Mouse (Mus musculus) G1E (cell line): ENCODE results near the gene Tcp11l2. TPM values are rescaled to one million over a fixed set of nuclear protein-coding genes. Genes with fewer than 3 reads are reported as not detected.

Experiments
- ATAC-seq: 2 replicates; pipeline ENCODE4 v1.8.0; 2016; ENCODE audit warnings: mild to moderate bottlenecking; ENCODE audit not compliant: insufficient number of reproducible peaks, poor library complexity, low FRiP score, severe bottlenecking; ENCODE audit errors: extremely low read depth
- DNase-seq: peaks from one replicate; pipeline ENCODE4 v3.0.0; 2012; ENCODE audit warnings: low spot score
- H3K27me3 ChIP-seq: 2 replicates; pipeline ENCODE4 v1.6.1; 2012; ENCODE audit warnings: mild to moderate bottlenecking, low read length, inconsistent platforms; ENCODE audit not compliant: insufficient read depth
- H3K36me3 ChIP-seq: replicated peaks from 2 replicates; pipeline ENCODE3; 2012; ENCODE audit warnings: mild to moderate bottlenecking, inconsistent platforms
- H3K4me1 ChIP-seq: 2 replicates; pipeline ENCODE4 v1.6.1; 2012; ENCODE audit warnings: low read depth, low read length, inconsistent platforms, mixed read lengths; ENCODE audit not compliant: insufficient read depth
- H3K4me3 ChIP-seq: 2 replicates; pipeline ENCODE4 v1.5.1; 2012; ENCODE audit warnings: low read depth, mild to moderate bottlenecking, inconsistent platforms, low read length, moderate library complexity, mixed read lengths
- H3K9me3 ChIP-seq: replicated peaks from 2 replicates; pipeline ENCODE4 v1.6.1; 2012; ENCODE audit warnings: inconsistent platforms
- CTCF ChIP-seq: IDR thresholded peaks from 2 replicates; pipeline ENCODE4 v1.5.1; 2012; ENCODE audit warnings: low read depth, low read length, inconsistent platforms, mixed read lengths
- GATA1 ChIP-seq: IDR thresholded peaks from 2 replicates; pipeline ENCODE4 v1.6.1; 2012; ENCODE audit warnings: borderline replicate concordance, low read length, inconsistent platforms, mixed read lengths
- GATA2 ChIP-seq: IDR thresholded peaks from 2 replicates; pipeline ENCODE4 v1.6.1; 2012; ENCODE audit warnings: low read depth, low read length, inconsistent platforms, borderline replicate concordance
- POLR2AphosphoS5 ChIP-seq: IDR thresholded peaks from 2 replicates; pipeline ENCODE4 v1.6.1; 2012; ENCODE audit warnings: low read depth, low read length, inconsistent platforms; ENCODE audit not compliant: insufficient replicate concordance
- TAL1 ChIP-seq: conservative IDR thresholded peaks from 2 replicates; pipeline ENCODE4 v1.6.1; 2012; ENCODE audit warnings: low read depth, low read length, inconsistent platforms, mixed read lengths
- polyA plus RNA-seq: library from polyadenylated mRNA; stranded (reverse); fragments of >175 nt; gene quantifications from 2 replicates; pipeline ENCODE4 v1.2.3, GENCODE M21; 2012
- total RNA-seq, 2 experiments: library from RNA; stranded (forward) in 1 of 2; stranded (reverse) in 1 of 2; fragments of 200-1000 nt in 1 of 2; fragments of >200 nt in 1 of 2; fragmentation: Nextera tagmentation in 1 of 2; gene quantifications; 2 replicates each; pipeline ENCODE4 v1.2.3; 2014 to 2017

Tcp11l2 gene
- total and polyA plus RNA-seq, 3 experiments = 10.4 to 75.5 (median 24.6) TPM

DNA sequence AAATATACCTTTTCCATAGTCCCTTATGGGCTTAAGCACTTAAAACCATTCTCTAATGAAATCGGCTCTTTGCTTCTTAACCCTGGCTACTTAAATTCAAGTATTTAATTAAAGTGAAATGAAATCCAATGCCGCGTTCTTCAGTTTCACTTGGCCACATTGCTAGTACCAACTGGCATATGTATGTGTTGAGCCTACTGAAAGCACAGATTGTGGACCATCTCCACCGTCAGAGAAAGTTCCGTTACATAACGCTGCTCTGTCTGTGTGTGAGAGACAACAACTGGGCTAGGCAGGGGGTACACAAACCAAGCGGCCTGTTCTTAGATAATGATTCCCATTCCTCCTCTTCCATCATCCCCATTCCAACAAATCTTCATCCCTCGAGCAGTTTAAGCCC, 12.0 kb upstream of the Tcp11l2 start:
- Histone ChIP-seq H3K36me3 (no peaks in the 10 kb centered on the region), H3K4me3 (no peak overlapping the region), H3K4me1 (peaks cover 6% of the 10 kb centered on the region), H3K27me3 (peaks cover 38% of the 10 kb centered on the region), H3K9me3 (no peaks in the 10 kb centered on the region)
- DNase-seq (no peak), ATAC-seq (no peak)
- TF ChIP-seq POLR2AphosphoS5 (no peak), CTCF (no peak), GATA2 (no peak), TAL1 (no peak), GATA1 (no peak)

DNA sequence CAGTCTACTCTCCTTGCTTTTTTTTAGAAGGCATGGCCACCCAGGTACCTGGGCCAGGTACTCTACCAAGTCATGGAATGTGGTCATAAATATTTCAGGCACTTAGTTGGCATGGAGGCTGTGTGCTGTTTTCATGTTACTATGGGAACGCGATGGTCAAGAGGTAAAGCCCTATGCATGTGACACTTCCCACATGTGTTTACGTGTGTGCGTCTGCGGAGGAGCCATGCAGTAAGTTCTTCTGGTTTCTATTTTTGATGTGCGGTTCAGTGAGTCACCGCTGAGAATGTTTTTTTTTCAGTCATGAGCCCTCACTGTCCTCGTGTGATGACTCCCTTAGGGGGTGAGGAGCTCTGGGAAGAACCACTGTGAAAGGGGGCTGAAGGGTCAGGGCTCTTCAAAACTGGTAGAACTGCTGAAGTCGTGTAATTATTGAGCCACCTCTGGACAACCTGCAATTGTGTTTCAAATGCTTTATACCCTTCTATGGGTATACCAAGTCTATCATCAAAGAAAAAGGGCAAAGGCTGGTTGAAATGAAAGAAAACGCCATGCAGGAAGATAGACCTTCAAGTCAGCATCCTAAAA, 5.3 kb upstream of the Tcp11l2 start:
- ATAC-seq (no peak), DNase-seq (no peak)
- peaks cover 42% of the 10 kb centered on the region for H3K4me1 ChIP-seq
- no peak overlapping the region for H3K4me3 ChIP-seq
- no peak for TF ChIP-seq POLR2AphosphoS5
- no peak for TF ChIP-seq GATA2
- no peak for TF ChIP-seq CTCF
- TF ChIP-seq TAL1 = no peak
- no peak for TF ChIP-seq GATA1
- H3K36me3 ChIP-seq = no peaks in the 10 kb centered on the region
- H3K9me3 ChIP-seq = no peaks in the 10 kb centered on the region
- H3K27me3 ChIP-seq = peaks cover 19% of the 10 kb centered on the region

DNA sequence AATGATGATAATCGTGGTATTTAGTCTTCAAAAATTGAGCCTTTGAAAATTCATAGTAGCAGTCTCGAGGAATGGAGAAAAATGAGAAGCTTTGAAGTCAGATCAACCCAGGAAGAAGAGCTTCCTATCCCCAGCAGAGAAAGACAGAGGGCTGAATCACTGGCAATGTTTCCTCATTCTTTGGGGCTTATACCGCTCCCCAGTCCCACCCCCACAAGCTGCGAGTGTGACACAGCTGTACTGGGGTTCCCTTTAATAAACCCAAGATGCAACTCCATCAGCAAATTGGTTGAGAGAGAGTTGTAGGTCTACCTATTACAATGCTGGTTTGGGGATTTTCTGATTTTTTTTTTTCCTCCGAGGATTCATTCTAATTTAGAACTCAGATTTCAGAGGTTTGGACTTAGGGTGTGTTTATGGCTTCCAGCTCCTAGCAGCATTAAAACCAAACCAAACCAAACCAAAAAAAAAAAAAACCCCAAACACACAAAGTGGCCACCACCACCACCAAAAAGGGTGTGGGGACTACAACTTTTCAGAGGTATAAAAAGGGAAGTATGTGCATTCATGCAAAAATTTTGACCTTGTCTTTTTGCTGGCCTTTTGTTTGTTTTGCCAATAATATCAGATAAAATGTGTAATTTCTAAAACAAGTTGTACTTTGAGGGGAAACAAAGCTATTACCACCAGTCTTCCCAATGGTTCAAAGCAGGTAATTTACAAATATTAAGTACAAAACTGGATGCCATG, 2.6 kb upstream of the Tcp11l2 start:
- H3K4me3 ChIP-seq = no peak overlapping the region
- H3K27me3 ChIP-seq = peaks cover 9% of the 10 kb centered on the region; the same call in 1 of the 2 replicates
- H3K36me3 ChIP-seq = no peaks in the 10 kb centered on the region
- TF ChIP-seq POLR2AphosphoS5 (no peak), GATA2 (no peak)
- DNase-seq (no peak), ATAC-seq (no peak)
- peaks cover 57% of the 10 kb centered on the region for H3K4me1 ChIP-seq
- no peaks in the 10 kb centered on the region for H3K9me3 ChIP-seq

DNA sequence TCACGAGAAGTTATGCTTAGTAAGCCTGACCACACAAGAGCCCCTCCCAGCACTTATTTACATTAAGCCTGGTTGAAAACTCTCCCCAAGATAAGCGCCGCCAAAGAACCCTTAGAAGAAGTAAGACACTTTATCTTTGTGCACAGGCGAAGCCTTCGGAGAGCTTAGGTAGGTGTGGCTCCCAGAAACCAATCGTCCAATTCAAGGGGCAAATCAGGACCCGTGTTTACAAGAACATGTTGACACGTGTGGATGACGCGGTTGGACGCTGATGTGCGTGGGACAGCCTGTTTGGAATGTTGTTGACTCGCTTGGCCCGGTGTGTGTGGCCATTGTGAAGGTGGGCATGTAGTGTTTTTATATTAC, 414 bp upstream of the Tcp11l2 start:
- Histone ChIP-seq H3K36me3 (no peaks in the 10 kb centered on the region), H3K27me3 (peaks cover 3% of the 10 kb centered on the region; the same call in 1 of the 2 replicates), H3K4me1 (peaks cover 78% of the 10 kb centered on the region), H3K4me3 (peak overlapping the region; percentile 97), H3K9me3 (no peaks in the 10 kb centered on the region)
- no peak for TF ChIP-seq GATA1
- peak; percentile 87 for TF ChIP-seq TAL1
- no peak for TF ChIP-seq POLR2AphosphoS5
- TF ChIP-seq CTCF = no peak
- no peak for TF ChIP-seq GATA2
- ATAC-seq (peak; percentile 78), DNase-seq (peak; percentile 58)

DNA sequence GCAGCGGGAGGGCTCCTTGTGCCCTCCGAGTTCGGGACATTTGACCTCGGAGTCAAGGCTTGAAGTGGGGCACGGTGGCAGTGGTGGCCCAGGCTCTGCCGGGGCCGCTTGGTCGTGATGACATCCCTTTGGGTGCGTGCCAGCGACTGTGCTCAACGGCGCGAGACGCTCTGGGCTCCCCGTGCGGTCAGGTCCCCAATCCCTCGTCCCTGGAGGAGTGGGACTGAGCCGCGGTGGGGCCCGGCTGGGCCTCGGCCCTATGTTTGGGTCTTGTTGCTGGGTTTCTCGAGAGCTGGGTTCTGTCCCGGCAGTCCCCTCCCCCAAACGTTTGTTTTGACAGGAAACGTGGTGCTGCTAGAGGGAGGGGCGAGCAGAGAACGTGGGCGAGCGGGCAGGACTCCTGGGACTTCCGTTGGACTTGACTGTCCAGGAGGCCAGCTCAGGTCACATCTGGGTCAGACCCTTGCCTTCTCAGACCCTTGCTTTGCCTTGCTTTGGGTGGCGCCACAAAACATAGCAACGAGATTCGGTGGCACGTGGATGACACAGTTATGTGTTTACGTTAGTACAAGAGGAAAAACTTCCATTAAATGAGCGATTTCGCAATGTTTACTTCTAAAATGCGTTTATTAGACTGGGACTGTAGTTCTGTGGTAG, 773 bp downstream of the Tcp11l2 start:
- no peaks in the 10 kb centered on the region for H3K9me3 ChIP-seq
- DNase-seq (peak; percentile 29), ATAC-seq (no peak)
- no peak for TF ChIP-seq POLR2AphosphoS5
- TF ChIP-seq TAL1 = no peak
- TF ChIP-seq GATA2 = no peak
- no peak for TF ChIP-seq CTCF
- no peak for TF ChIP-seq GATA1
- H3K36me3 ChIP-seq = no peaks in the 10 kb centered on the region
- peak overlapping the region; percentile 97 for H3K4me3 ChIP-seq
- H3K27me3 ChIP-seq = no peaks in the 10 kb centered on the region
- H3K4me1 ChIP-seq = peaks cover 84% of the 10 kb centered on the region

DNA sequence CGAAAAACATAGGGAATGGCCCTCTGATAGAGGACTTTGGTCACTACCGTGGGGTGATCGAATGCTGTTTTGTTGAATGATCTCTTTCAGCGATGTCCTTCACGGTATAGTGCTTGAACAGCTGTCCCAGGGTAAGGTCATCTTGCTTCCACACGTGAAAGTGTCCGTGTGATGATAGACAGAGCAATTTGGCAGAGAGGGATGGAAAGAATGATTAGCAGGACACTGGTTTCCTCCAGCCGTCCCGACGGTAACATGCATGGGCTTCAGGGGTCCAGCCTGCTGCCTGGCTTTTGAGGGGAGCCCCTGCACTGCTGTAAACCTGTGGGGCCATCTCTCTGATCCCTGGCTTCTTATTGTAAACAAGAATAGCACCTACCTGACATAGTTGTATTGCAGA, 2.3 kb downstream of the Tcp11l2 start:
- no peak for ATAC-seq
- DNase-seq = no peak
- Histone ChIP-seq H3K4me1 (peaks cover 85% of the 10 kb centered on the region), H3K36me3 (no peaks in the 10 kb centered on the region), H3K9me3 (no peaks in the 10 kb centered on the region), H3K27me3 (no peaks in the 10 kb centered on the region), H3K4me3 (peak overlapping the region; percentile 63)
- TF ChIP-seq POLR2AphosphoS5 (no peak), GATA1 (no peak), CTCF (no peak), TAL1 (no peak), GATA2 (no peak)
